Comparison of ENCODE assay signal across 13 mouse cellular contexts in the genomic region with DNA sequence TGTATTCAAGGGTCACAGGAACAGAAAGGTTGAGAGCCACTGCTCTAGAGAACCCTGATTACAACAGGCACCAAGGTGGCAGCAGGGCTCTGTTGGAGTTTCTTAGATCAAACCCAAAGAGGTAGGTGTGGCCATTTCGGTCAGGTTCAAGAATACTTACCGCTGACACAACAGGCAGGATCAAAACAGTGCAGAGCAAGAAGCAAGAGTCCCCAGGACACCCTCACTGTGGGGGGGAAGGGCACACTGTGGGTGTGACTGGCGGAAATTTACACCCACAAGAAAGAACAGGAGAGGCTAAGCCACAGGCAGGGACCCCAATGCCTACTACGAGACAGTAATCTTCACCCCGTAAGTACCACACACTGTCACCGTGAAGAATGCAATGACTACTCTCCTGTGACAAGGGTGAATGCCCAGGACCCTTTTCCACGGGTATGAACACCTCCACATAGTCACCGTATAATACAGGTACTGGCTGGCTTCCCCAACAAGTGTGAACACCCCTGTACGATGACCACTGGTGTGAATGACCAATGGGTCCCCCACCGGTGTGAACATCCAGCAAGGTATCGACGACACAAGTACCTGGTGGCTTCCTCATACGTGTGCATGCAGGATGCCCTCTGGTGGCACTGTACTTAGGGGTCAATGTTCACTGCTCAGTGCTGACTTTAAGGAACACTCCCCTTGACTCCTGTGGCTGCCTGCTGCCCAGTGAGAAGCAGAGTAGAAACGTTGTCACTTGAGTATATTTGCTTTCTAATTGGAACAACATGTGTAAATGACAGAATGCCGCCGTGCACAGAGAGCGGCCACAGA. TPM values are rescaled to one million over a fixed set of nuclear protein-coding genes. Genes with fewer than 3 reads are reported as not detected.
A peak's percentile ranks its signal among the peaks of the same experiment; 100 is the strongest.
DNase-seq lines count a peak whose midpoint lies in the region; ATAC-seq and TF ChIP-seq lines count a peak whose summit lies in the region.
"Had no signal": no experiment of that assay in that cellular context is flagged by ENCODE, and none has a peak within 500 bp of the region (broad histone marks: within the 10 kb centered on the region; RNA-seq: fewer than 3 reads in every experiment).

No protein-coding gene starts in this region.

- no peak overlapping the region for H3K27ac ChIP-seq in midbrain, postnatal 0 days (ENCODE audit: low read depth, low read length)
- H3K27ac ChIP-seq in midbrain, embryonic 14.5 days (replicated peaks; ENCODE audit: low read depth, low read length) = no peak overlapping the region
- H3K27ac ChIP-seq in midbrain, embryonic 13.5 days = no peak overlapping the region
- H3K27ac ChIP-seq: liver, embryonic 15.5 days; midbrain, embryonic 12.5 days; neural tube, embryonic 15.5 days had no signal

- H3K4me1 ChIP-seq in midbrain, postnatal 0 days (ENCODE audit: insufficient read depth, low read length) = no peaks in the 10 kb centered on the region
- H3K4me1 ChIP-seq in midbrain, embryonic 14.5 days (ENCODE audit: control insufficient read depth, insufficient read depth, low read length) = no peaks in the 10 kb centered on the region
- no peaks in the 10 kb centered on the region; the same call in 1 of the 2 replicates for H3K4me1 ChIP-seq in midbrain, embryonic 13.5 days (replicated peaks)
- H3K4me1 ChIP-seq: liver, embryonic 15.5 days; midbrain, embryonic 12.5 days had no signal

- TF ChIP-seq CTCF in midbrain, postnatal 0 days (IDR thresholded peaks at IDR 0.05) = peak; percentile 38

- peak; percentile 16 for DNase-seq in cerebellum, adult 11-12 months
- no peak for DNase-seq in cerebellum, postnatal 14 days
- peak; percentile 33 for DNase-seq in kidney, adult 11 months
- DNase-seq in kidney, postnatal 10 days = no peak
- DNase-seq in midbrain, postnatal 0 days (ENCODE audit: low spot score) = no peak
- no peak for DNase-seq in midbrain, embryonic 14.5 days
- peak; percentile 56 for DNase-seq in thymus, postnatal 4 days
- DNase-seq: gastrocnemius, postnatal 10 days had no signal

- H3K9ac ChIP-seq in midbrain, postnatal 0 days (replicated peaks; ENCODE audit: low read length, poor library complexity, severe bottlenecking) = no peak overlapping the region
- H3K9ac ChIP-seq in midbrain, embryonic 14.5 days (replicated peaks; ENCODE audit: low read length) = no peak overlapping the region
- H3K9ac ChIP-seq in midbrain, embryonic 13.5 days (replicated peaks) = no peak overlapping the region
- H3K9ac ChIP-seq: hindbrain, embryonic 12.5 days; liver, embryonic 15.5 days; midbrain, embryonic 12.5 days; neural tube, embryonic 15.5 days had no signal

- no peaks in the 10 kb centered on the region for H3K27me3 ChIP-seq in midbrain, postnatal 0 days (ENCODE audit: insufficient read depth, low read length)
- no peaks in the 10 kb centered on the region for H3K27me3 ChIP-seq in midbrain, embryonic 14.5 days (ENCODE audit: control insufficient read depth, insufficient read depth, low read length)
- no peaks in the 10 kb centered on the region for H3K27me3 ChIP-seq in midbrain, embryonic 13.5 days
- H3K27me3 ChIP-seq: hindbrain, embryonic 12.5 days; liver, embryonic 15.5 days; midbrain, embryonic 12.5 days; neural tube, embryonic 15.5 days had no signal

- peaks cover 44% of the 10 kb centered on the region for H3K36me3 ChIP-seq in midbrain, postnatal 0 days (ENCODE audit: insufficient read depth, low read length)
- H3K36me3 ChIP-seq in midbrain, embryonic 14.5 days (ENCODE audit: control insufficient read depth, insufficient read depth, low read length) = peaks cover 53% of the 10 kb centered on the region
- peaks cover 67% of the 10 kb centered on the region for H3K36me3 ChIP-seq in midbrain, embryonic 13.5 days

- no peak overlapping the region for H3K4me3 ChIP-seq in midbrain, postnatal 0 days (ENCODE audit: low read depth, low read length)
- H3K4me3 ChIP-seq in midbrain, embryonic 14.5 days (replicated peaks; ENCODE audit: low read depth, low read length) = no peak overlapping the region
- H3K4me3 ChIP-seq in midbrain, embryonic 13.5 days (replicated peaks) = no peak overlapping the region
- H3K4me3 ChIP-seq: hindbrain, embryonic 12.5 days; liver, embryonic 15.5 days; midbrain, embryonic 12.5 days; neural tube, embryonic 15.5 days had no signal

- H3K4me2 ChIP-seq in midbrain, postnatal 0 days (ENCODE audit: low read depth, low read length, poor library complexity, severe bottlenecking) = no peak overlapping the region
- no peak overlapping the region for H3K4me2 ChIP-seq in midbrain, embryonic 14.5 days (ENCODE audit: low read length)
- H3K4me2 ChIP-seq in midbrain, embryonic 13.5 days (replicated peaks) = no peak overlapping the region
- H3K4me2 ChIP-seq: hindbrain, embryonic 12.5 days; liver, embryonic 15.5 days; midbrain, embryonic 12.5 days; neural tube, embryonic 15.5 days had no signal

- no peak for ATAC-seq in midbrain, postnatal 0 days (ENCODE audit: low FRiP score)
- no peak for ATAC-seq in midbrain, embryonic 14.5 days (ENCODE audit: low FRiP score, low TSS enrichment)
- no peak for ATAC-seq in midbrain, embryonic 13.5 days

- 86% methylated on average over 17 of the region's 17 CpGs for WGBS in midbrain, postnatal 0 days
- 91% methylated on average over 17 of the region's 17 CpGs for WGBS in midbrain, embryonic 14.5 days
- 92% methylated on average over 17 of the region's 17 CpGs for WGBS in midbrain, embryonic 13.5 days

- no peaks in the 10 kb centered on the region for H3K9me3 ChIP-seq in midbrain, postnatal 0 days (ENCODE audit: low read length)
- no peaks in the 10 kb centered on the region for H3K9me3 ChIP-seq in midbrain, embryonic 14.5 days (ENCODE audit: control insufficient read depth, low read length)
- H3K9me3 ChIP-seq in midbrain, embryonic 13.5 days = no peaks in the 10 kb centered on the region
- H3K9me3 ChIP-seq: hindbrain, embryonic 12.5 days; liver, embryonic 15.5 days; midbrain, embryonic 12.5 days; neural tube, embryonic 15.5 days had no signal

RNA-seq across cellular contexts. Expression of gene Rflna, which starts 13.6 kb away (rescaled TPM):
- total RNA-seq in midbrain, postnatal 0 days (2014; rRNA removed) = 6.1 and 10.6 TPM in 2 replicates
- 7.2 and 8.6 TPM in 2 replicates for polyA plus RNA-seq in midbrain, postnatal 0 days (2015; fragmentation: Nextera tagmentation; extraction: Ambion mirVana)
- polyA plus RNA-seq in midbrain, embryonic 14.5 days (2014; fragmentation: Nextera tagmentation; extraction: Ambion mirVana) = 5.7 and 5.9 TPM in 2 replicates
- 4.9 and 5.1 TPM in 2 replicates for polyA plus RNA-seq in midbrain, embryonic 13.5 days (2015; fragmentation: Nextera tagmentation; extraction: Ambion mirVana)

Comparison
In these comparisons a context has a peak if more than half of its experiments do, and no peak if none do; other contexts are left out.
1. DNase-seq: peak in cerebellum, adult 11-12 months (single experiment), kidney, adult 11 months (single experiment) and thymus, postnatal 4 days (single experiment); none in cerebellum, postnatal 14 days (0 of 2), kidney, postnatal 10 days (single experiment), midbrain, postnatal 0 days (single experiment) and midbrain, embryonic 14.5 days (single experiment).